Mouse (Mus musculus) stomach, embryonic 14.5 days (tissue): ENCODE data around the gene Tdrd12. TPM values are rescaled to one million over a fixed set of nuclear protein-coding genes. Genes with fewer than 3 reads are reported as not detected.

ENCODE experiments used
- ATAC-seq: fragments of 200-750 bp; cut with Nextera tagmentation; 2 replicates; pipeline ENCODE4 v1.8.0; 2017; ENCODE audit warnings: low read depth, moderate TSS enrichment; ENCODE audit not compliant: insufficient number of reproducible peaks, insufficient read depth, low FRiP score
- H3K27ac ChIP-seq: fragments of 300-500 bp; sonication (generic); 2 replicates; pipeline ENCODE4 v1.5.1; 2014; ENCODE audit warnings: mild to moderate bottlenecking, low read length, moderate library complexity, mixed read lengths
- H3K27me3 ChIP-seq: fragments of 300-500 bp; sonication (generic); 2 replicates; pipeline ENCODE4 v1.6.1; 2014; ENCODE audit warnings: low read length, control low read depth, mixed read lengths; ENCODE audit not compliant: control insufficient read depth, insufficient read depth
- H3K36me3 ChIP-seq: fragments of 300-500 bp; sonication (generic); 2 replicates; pipeline ENCODE4 v1.6.1; 2014; ENCODE audit warnings: mild to moderate bottlenecking, control low read depth, low read length, moderate library complexity, mixed read lengths; ENCODE audit not compliant: control insufficient read depth, insufficient read depth
- H3K4me1 ChIP-seq: fragments of 300-500 bp; sonication (generic); 2 replicates; pipeline ENCODE4 v1.6.1; 2014; ENCODE audit warnings: low read length, control low read depth, mixed read lengths; ENCODE audit not compliant: control insufficient read depth, insufficient read depth
- H3K4me2 ChIP-seq: fragments of 300-500 bp; sonication (generic); replicated peaks from 2 replicates; pipeline ENCODE4 v1.6.1; 2014; ENCODE audit warnings: low read depth, low read length, control low read depth
- H3K4me3 ChIP-seq: fragments of 300-500 bp; sonication (generic); 2 replicates; pipeline ENCODE4 v1.5.1; 2014; ENCODE audit warnings: low read depth, low read length, control low read depth
- H3K9ac ChIP-seq: fragments of 300-500 bp; sonication (generic); replicated peaks from 2 replicates; pipeline ENCODE4 v1.6.1; 2014; ENCODE audit warnings: low read depth, mild to moderate bottlenecking, control low read depth, low read length, moderate library complexity, mixed read lengths
- H3K9me3 ChIP-seq: fragments of 300-500 bp; sonication (generic); 2 replicates; pipeline ENCODE4 v1.6.1; 2016; ENCODE audit warnings: low read depth, low read length, control low read depth; ENCODE audit not compliant: control insufficient read depth
- WGBS: fragments of 180-500 bp; shearing (Covaris S2); extraction: QIAGEN DNeasy Blood & Tissue Kit; methylation state at CpG from one replicate; pipeline ENCODE4 v1.1.7; 2014; 5-methylcytosine and 5-hydroxymethylcytosine counted together
- polyA plus RNA-seq: library from polyadenylated mRNA; unstranded; fragments of >200 nt; fragmentation: Nextera tagmentation; extraction: Ambion mirVana; gene quantifications from 2 replicates; pipeline ENCODE4 v1.2.1, GENCODE M21; 2014

Tdrd12 gene
- 0.53 TPM in 1 of 2 replicates, not detected in the other for polyA plus RNA-seq

GRCm38 (mm10) chr7:35537562-35537961 is at the start of gene Tdrd12:
TSS of gene Tdrd12 (minus strand) at chr7:35537745.
- Histone ChIP-seq H3K9ac (no peak within 1 kb of the TSS), H3K27ac (no peak within 1 kb of the TSS), H3K36me3 (no peaks in the 10 kb centered on the region), H3K9me3 (no peaks in the 10 kb centered on the region), H3K4me1 (no peaks in the 10 kb centered on the region), H3K27me3 (no peaks in the 10 kb centered on the region), H3K4me2 (no peak within 1 kb of the TSS), H3K4me3 (no peak within 1 kb of the TSS)
- 88% methylated on average over 17 of the region's 17 CpGs for WGBS
- no peak for ATAC-seq

- Histone ChIP-seq H3K27ac (no peak overlapping the region; the same call in 1 of the 2 replicates), H3K27me3 (peaks cover 12% of the 10 kb centered on the region), H3K36me3 (no peaks in the 10 kb centered on the region; the same call in 1 of the 2 replicates), H3K4me1 (peaks cover 20% of the 10 kb centered on the region), H3K4me2 (peak overlapping the region; percentile 100), H3K4me3 (peak overlapping the region; percentile 91), H3K9me3 (no peaks in the 10 kb centered on the region), H3K9ac (peak overlapping the region; percentile 62)
- ATAC-seq, result no peak
- 21% methylated on average over 15 of the region's 15 CpGs for WGBS
Observed at GRCm38 (mm10) chr7:35586906-35587445, 49.4 kb upstream of the Tdrd12 start.

DNA sequence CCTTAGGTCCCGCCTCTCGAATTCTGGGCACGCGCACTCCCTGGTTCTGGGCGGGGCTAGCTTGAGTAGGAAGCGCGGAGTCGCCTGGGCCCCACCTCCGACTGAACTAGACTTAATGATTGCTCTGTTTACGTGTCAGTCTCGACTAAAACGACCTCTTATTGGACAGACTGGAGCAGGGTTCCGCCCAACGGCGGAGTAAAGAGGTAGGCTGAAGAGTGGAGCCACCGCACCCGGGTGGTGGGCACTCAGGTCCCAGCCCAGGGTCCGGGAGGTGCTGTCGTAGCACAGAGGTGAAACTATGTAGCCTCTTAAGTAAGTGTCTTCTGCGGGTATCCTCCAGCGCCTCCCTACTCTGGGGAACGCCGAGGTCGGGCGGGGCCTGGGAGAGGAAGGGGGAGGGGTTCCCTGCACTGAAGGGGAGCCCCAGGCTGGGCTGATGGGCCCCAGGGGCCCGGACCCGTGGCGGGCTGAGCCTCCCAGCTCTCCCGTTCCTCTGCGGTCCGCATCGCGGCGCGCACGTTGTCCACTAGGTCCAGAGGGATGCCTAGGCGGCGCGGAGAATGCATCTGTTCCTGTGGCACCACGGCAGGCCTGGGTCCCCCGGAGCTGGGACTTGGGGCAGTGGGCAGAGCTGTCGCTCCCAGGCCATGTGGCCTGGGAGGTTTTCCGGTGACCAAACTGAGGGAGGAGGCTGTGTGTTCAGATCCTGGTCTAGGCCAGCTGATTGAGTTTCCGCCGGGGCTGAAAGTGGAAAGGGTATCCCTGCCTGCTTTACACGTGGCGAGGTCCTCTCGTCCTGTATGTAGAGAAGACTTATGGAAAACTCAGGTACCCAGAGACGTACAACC is 48.7 kb upstream of the Tdrd12 start, which contains the start of gene Ankrd27:
Gene Ankrd27, plus strand, starts transcription at position 190 of the 851 bp plus-strand sequence.
- Histone ChIP-seq H3K4me2 (peak within 1 kb of the TSS; percentile 100), H3K36me3 (no peaks in the 10 kb centered on the region), H3K27ac (peak within 1 kb of the TSS; percentile 33; the same call in 1 of the 2 replicates), H3K4me3 (peak within 1 kb of the TSS; percentile 91), H3K9me3 (no peaks in the 10 kb centered on the region), H3K4me1 (peaks cover 20% of the 10 kb centered on the region), H3K27me3 (peaks cover 12% of the 10 kb centered on the region), H3K9ac (peak within 1 kb of the TSS; percentile 62)
- WGBS, result under 1% methylated on average over 49 of the region's 49 CpGs
- peak; percentile 97 for ATAC-seq

- peak; percentile 80 for ATAC-seq
- Histone ChIP-seq H3K4me3 (peak within 1 kb of the TSS; percentile 91), H3K27me3 (peaks cover 12% of the 10 kb centered on the region), H3K4me1 (peaks cover 20% of the 10 kb centered on the region), H3K4me2 (peak within 1 kb of the TSS; percentile 100), H3K9me3 (no peaks in the 10 kb centered on the region), H3K9ac (peak within 1 kb of the TSS; percentile 62), H3K36me3 (no peaks in the 10 kb centered on the region), H3K27ac (peak within 1 kb of the TSS; percentile 33; the same call in 1 of the 2 replicates)
- under 1% methylated on average over 45 of the region's 45 CpGs for WGBS
Observed at GRCm38 (mm10) chr7:35585191-35586054, 47.9 kb upstream of the Tdrd12 start, which contains the start of gene Rgs9bp. TSS of gene Rgs9bp (minus strand) at chr7:35585582.

GRCm38 (mm10) chr7:35584786-35585190 is 47.2 kb upstream of the Tdrd12 start:
- no peak overlapping the region for H3K27ac ChIP-seq
- under 1% methylated on average over 49 of the region's 50 CpGs for WGBS
- peaks cover 20% of the 10 kb centered on the region for H3K4me1 ChIP-seq
- H3K4me2 ChIP-seq, result peak overlapping the region; percentile 100
- H3K27me3 ChIP-seq, result peaks cover 12% of the 10 kb centered on the region
- no peaks in the 10 kb centered on the region for H3K9me3 ChIP-seq
- H3K4me3 ChIP-seq, result peak overlapping the region; percentile 91
- H3K36me3 ChIP-seq, result no peaks in the 10 kb centered on the region
- ATAC-seq, result no peak
- peak overlapping the region; percentile 28; the same call in 1 of the 2 replicates for H3K9ac ChIP-seq

GRCm38 (mm10) chr7:35584068-35584785 is 46.7 kb upstream of the Tdrd12 start:
- peaks cover 20% of the 10 kb centered on the region for H3K4me1 ChIP-seq
- H3K9me3 ChIP-seq, result no peaks in the 10 kb centered on the region
- no peak overlapping the region for H3K27ac ChIP-seq
- no peaks in the 10 kb centered on the region for H3K36me3 ChIP-seq
- peak overlapping the region; percentile 91 for H3K4me3 ChIP-seq
- 4% methylated on average over 36 of the region's 36 CpGs for WGBS
- peak overlapping the region; percentile 28; the same call in 1 of the 2 replicates for H3K9ac ChIP-seq
- peak overlapping the region; percentile 100 for H3K4me2 ChIP-seq
- ATAC-seq, result no peak
- peaks cover 12% of the 10 kb centered on the region for H3K27me3 ChIP-seq

- H3K4me2 ChIP-seq, result no peak overlapping the region; the same call in 1 of the 2 replicates
- ATAC-seq, result no peak
- H3K4me3 ChIP-seq, result 0 out of 2 replicates have a peak overlapping the region, but pooled peaks have one; percentile 91
- no peaks in the 10 kb centered on the region for H3K36me3 ChIP-seq
- peaks cover 20% of the 10 kb centered on the region for H3K4me1 ChIP-seq
- WGBS, result 10% methylated on average over 11 of the region's 11 CpGs
- H3K27ac ChIP-seq, result no peak overlapping the region
- peaks cover 12% of the 10 kb centered on the region for H3K27me3 ChIP-seq
- no peaks in the 10 kb centered on the region for H3K9me3 ChIP-seq
- H3K9ac ChIP-seq, result no peak overlapping the region
Observed at GRCm38 (mm10) chr7:35583476-35584025, 46.0 kb upstream of the Tdrd12 start.
